Mouse (Mus musculus): ENCODE measurements around the gene Actrt2. TPM values are rescaled to one million over a fixed set of nuclear protein-coding genes. Genes with fewer than 3 reads are reported as not detected.

Actrt2 gene
- total and polyA plus RNA-seq, 2 experiments = not detected

DNA sequence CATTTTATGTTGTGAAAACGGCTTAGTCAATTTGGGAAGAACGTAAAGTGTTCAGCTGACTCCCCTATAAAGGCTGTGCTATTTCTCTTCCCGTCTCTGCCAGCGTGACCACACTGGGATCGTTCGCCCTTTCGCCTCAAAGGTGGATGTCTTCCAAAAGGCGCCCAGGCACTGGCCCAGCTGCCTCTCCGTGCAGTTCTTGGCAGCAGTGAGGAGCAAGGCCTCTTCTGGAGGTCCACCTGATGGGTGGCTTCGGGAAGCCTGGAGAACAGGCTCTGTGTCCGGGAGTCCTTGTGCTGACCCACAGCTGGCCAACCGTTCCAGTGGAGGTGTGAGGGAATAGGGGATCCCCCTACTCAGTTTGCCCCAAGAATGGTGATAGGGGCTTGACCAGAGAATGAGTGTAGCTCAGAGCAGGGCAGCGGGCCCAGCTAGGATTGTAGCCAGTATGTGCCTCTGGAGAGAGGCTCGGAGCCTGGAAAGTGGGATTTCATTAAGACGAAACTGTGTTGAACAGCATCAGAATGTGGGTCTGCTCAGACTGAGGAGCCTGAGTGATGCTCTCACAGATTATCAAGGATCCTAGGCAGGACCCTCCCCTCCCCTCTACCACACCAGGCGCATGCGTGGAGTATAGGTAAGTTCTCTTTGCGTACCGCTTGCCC is 18.5 kb downstream of the Actrt2 start:
- Histone ChIP-seq H3K79me2 (ENCODE audit: control insufficient read depth, insufficient read depth, low read length) (no peaks in the 10 kb centered on the region), H3K27ac (replicated peaks; ENCODE audit: insufficient read depth, low read depth, low read length) (no peak overlapping the region), H3K27me3 (ENCODE audit: control insufficient read depth, insufficient read depth, low read length) (no peaks in the 10 kb centered on the region; the same call in 1 of the 2 replicates), H3K4me1 (ENCODE audit: control insufficient read depth, insufficient read depth, low read length) (no peaks in the 10 kb centered on the region), H3K4me3 (ENCODE audit: insufficient read depth, low read depth, low read length) (no peak overlapping the region), H3K9ac (ENCODE audit: low read depth, low read length) (no peak overlapping the region), H3K36me3 (ENCODE audit: control insufficient read depth, insufficient read depth, low read length) (no peaks in the 10 kb centered on the region)
- TF ChIP-seq CTCF (IDR thresholded peaks at IDR 0.05; ENCODE audit: low read depth, low read length) = no peak
- no peak for TF ChIP-seq POLR2A (IDR thresholded peaks at IDR 0.05; ENCODE audit: extremely low read depth, insufficient read depth, low read length)
- DNase-seq (ENCODE audit: extremely low read depth, low read depth, low spot score) = no peak
- 84% methylated on average over 19 of the region's 19 CpGs for WGBS

DNA sequence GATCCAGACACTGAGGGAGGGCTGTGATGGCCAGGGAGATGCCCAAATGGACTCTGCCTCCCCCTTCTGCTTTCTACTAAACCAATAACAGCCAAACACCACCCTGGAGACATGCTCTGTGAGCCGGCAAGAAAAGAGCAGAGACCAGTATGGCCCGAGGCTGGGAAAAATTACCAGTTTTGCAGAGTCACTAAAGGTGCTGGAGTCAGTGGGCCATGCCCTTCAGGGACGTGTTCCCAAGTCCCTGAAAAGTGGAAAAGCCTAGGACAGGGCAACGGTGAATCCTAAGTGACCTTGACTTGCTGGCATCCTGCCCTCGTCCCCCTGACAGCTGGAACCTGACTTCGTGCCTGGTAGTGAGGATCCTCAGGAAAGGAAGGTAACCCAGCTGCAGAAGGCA is 25.2 kb downstream of the Actrt2 start:
- TF ChIP-seq POLR2A (IDR thresholded peaks at IDR 0.05; ENCODE audit: extremely low read depth, insufficient read depth, low read length) = no peak
- TF ChIP-seq CTCF (IDR thresholded peaks at IDR 0.05; ENCODE audit: low read depth, low read length) = no peak
- H3K36me3 ChIP-seq (ENCODE audit: control insufficient read depth, insufficient read depth, low read length) = no peaks in the 10 kb centered on the region
- WGBS = 11% methylated on average over 6 of the region's 6 CpGs
- no peak overlapping the region for H3K4me3 ChIP-seq (ENCODE audit: insufficient read depth, low read depth, low read length)
- no peaks in the 10 kb centered on the region for H3K4me1 ChIP-seq (ENCODE audit: control insufficient read depth, insufficient read depth, low read length)
- peaks cover 9% of the 10 kb centered on the region for H3K27me3 ChIP-seq (ENCODE audit: control insufficient read depth, insufficient read depth, low read length)
- H3K27ac ChIP-seq (replicated peaks; ENCODE audit: insufficient read depth, low read depth, low read length) = no peak overlapping the region
- H3K79me2 ChIP-seq (ENCODE audit: control insufficient read depth, insufficient read depth, low read length) = no peaks in the 10 kb centered on the region
- DNase-seq (ENCODE audit: extremely low read depth, low read depth, low spot score) = no peak
- no peak overlapping the region for H3K9ac ChIP-seq (ENCODE audit: low read depth, low read length)

DNA sequence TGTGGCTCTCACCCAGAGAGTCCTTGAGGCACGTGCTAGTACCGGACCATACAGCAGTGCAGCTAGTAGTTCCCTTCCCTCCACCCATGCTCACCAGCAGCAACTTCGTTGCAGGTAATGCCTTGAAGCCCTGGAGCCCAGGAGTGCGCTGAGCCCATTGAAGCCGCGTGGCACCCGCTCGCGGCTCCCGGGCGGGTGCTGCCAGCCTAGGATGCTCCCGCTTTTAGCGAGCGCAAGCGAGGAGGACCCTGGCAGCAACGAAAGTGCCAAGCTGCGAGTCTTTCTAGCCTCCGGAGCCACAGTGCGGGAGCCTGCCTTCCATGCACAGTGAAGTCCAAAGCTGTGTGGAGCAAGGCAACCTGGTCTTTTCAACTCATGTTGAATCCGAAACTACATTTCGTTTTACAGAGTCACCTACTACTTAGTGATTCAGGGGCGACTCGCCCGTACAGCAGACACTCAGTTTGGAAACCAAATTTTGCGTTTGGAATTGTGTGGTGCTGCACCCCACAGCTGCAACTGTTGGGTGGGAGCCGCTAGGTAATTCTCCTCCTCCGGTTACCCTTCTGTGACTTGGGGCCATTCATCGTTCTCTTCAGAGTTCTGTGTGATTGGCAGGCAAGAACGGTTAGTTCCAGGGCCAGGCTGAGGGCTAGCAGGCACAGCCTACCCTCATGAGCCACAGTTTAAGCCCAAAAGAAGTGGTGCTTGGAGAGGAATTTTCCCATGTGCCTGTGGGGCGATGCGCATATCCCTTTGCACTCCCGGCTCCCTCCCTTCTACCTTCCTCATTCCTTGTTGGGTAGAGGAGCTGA is 26.2 kb downstream of the Actrt2 start:
- no peak for DNase-seq (ENCODE audit: extremely low read depth, low read depth, low spot score)
- Histone ChIP-seq H3K36me3 (ENCODE audit: control insufficient read depth, insufficient read depth, low read length) (no peaks in the 10 kb centered on the region), H3K4me1 (ENCODE audit: control insufficient read depth, insufficient read depth, low read length) (no peaks in the 10 kb centered on the region), H3K9ac (ENCODE audit: low read depth, low read length) (no peak overlapping the region), H3K27me3 (ENCODE audit: control insufficient read depth, insufficient read depth, low read length) (peaks cover 11% of the 10 kb centered on the region), H3K27ac (replicated peaks; ENCODE audit: insufficient read depth, low read depth, low read length) (no peak overlapping the region), H3K4me3 (ENCODE audit: insufficient read depth, low read depth, low read length) (no peak overlapping the region), H3K79me2 (ENCODE audit: control insufficient read depth, insufficient read depth, low read length) (no peaks in the 10 kb centered on the region)
- 6% methylated on average over 32 of the region's 32 CpGs for WGBS
- TF ChIP-seq POLR2A (IDR thresholded peaks at IDR 0.05; ENCODE audit: extremely low read depth, insufficient read depth, low read length) = no peak
- TF ChIP-seq CTCF (IDR thresholded peaks at IDR 0.05; ENCODE audit: low read depth, low read length) = no peak

DNA sequence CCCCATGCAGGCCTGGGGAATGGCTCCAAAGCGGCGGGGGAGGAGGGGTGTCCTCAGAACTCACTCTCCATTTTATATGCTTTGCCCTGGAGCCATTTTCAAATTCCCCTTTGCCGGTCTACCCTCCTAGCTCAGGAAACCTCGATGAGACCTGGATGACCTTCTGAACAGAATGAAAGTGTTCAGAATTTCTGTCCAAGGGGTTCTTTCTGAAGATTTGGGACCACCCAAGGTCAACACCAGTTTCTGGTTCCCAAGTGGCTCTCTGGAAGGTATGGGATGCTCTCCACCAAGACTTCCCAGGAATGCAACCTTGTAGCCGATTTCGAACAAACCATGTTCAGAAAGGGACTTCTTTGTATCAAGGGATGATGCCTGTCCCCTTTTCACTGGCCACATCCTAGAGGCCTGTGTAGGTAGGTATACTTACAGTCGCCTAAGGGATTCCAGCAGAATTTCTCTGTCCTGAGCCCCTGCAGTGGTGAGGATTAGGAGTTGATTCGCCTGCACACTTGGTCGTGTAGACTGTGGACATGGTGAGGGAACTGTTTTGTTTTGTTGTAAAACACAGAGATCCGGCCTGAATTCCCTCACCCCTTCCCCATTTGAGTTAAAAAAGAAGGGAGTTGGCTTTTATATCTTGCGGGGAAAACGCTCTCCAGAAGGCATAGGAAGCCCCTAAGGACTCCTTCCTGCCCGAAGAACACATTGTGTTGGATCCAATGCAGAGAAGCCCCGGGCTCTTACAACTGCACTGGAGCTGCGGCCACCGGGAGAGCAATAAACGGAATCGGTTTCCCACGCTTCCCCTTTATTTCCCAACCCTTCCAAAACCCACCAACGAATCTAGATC is 27.0 kb downstream of the Actrt2 start:
- no peak overlapping the region for H3K4me3 ChIP-seq (ENCODE audit: insufficient read depth, low read depth, low read length)
- no peak overlapping the region for H3K27ac ChIP-seq (replicated peaks; ENCODE audit: insufficient read depth, low read depth, low read length)
- no peaks in the 10 kb centered on the region for H3K79me2 ChIP-seq (ENCODE audit: control insufficient read depth, insufficient read depth, low read length)
- H3K36me3 ChIP-seq (ENCODE audit: control insufficient read depth, insufficient read depth, low read length) = no peaks in the 10 kb centered on the region
- no peak for DNase-seq (ENCODE audit: extremely low read depth, low read depth, low spot score)
- TF ChIP-seq POLR2A (IDR thresholded peaks at IDR 0.05; ENCODE audit: extremely low read depth, insufficient read depth, low read length) (no peak), CTCF (IDR thresholded peaks at IDR 0.05; ENCODE audit: low read depth, low read length) (no peak)
- no peak overlapping the region for H3K9ac ChIP-seq (ENCODE audit: low read depth, low read length)
- H3K27me3 ChIP-seq (ENCODE audit: control insufficient read depth, insufficient read depth, low read length) = peaks cover 15% of the 10 kb centered on the region
- no peaks in the 10 kb centered on the region for H3K4me1 ChIP-seq (ENCODE audit: control insufficient read depth, insufficient read depth, low read length)
- 17% methylated on average over 20 of the region's 20 CpGs for WGBS

DNA sequence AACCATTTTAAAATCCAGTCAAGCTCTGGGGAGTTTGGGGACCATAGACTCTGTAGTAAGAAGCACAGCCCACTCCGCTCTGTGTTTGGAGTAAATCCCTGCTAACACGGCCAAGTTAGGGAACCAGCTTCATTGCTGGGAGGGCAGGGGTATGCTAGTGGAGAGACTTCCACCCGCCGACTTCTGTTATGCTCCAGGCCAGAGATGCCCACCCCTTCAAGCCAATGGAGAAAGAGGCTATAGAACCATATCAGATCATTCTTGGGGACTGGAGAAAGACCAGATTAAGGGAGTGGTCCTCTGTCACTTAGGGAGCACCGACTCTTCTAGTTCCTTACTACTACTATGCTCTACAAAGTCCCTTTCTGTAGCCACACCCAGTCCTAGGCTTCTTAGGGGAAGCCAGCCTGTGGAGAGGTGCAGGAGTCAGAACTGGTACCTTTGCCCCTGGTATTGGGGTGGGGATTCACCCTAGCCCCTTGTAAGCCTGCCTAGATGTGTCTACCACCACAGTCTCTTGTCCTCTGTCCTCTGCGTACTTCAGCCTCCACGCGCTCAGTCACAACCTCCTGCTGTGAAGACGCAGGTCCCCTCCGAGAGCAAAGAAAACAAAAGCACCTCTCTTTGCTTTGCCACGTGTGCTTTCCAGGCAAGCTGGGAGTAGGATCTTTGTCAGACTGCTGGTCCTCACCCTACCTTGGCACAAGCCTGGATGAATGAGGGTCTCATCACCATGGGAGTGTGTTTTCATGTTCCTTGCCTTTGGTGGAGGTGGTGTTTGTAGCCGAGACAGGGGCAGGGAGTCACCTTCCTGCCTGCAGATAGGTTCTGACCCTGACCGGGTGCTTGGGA is 27.9 kb downstream of the Actrt2 start:
- Histone ChIP-seq H3K4me3 (ENCODE audit: insufficient read depth, low read depth, low read length) (no peak overlapping the region), H3K36me3 (ENCODE audit: control insufficient read depth, insufficient read depth, low read length) (no peaks in the 10 kb centered on the region), H3K4me1 (ENCODE audit: control insufficient read depth, insufficient read depth, low read length) (no peaks in the 10 kb centered on the region), H3K27me3 (ENCODE audit: control insufficient read depth, insufficient read depth, low read length) (peaks cover 24% of the 10 kb centered on the region), H3K79me2 (ENCODE audit: control insufficient read depth, insufficient read depth, low read length) (no peaks in the 10 kb centered on the region), H3K9ac (ENCODE audit: low read depth, low read length) (no peak overlapping the region), H3K27ac (replicated peaks; ENCODE audit: insufficient read depth, low read depth, low read length) (no peak overlapping the region)
- no peak for DNase-seq (ENCODE audit: extremely low read depth, low read depth, low spot score)
- 36% methylated on average over 13 of the region's 13 CpGs for WGBS
- TF ChIP-seq POLR2A (IDR thresholded peaks at IDR 0.05; ENCODE audit: extremely low read depth, insufficient read depth, low read length) = no peak
- no peak for TF ChIP-seq CTCF (IDR thresholded peaks at IDR 0.05; ENCODE audit: low read depth, low read length)
